Mouse (Mus musculus) liver, postnatal 0 days (tissue): Measurements from ENCODE around the gene Rab36.

Experiments
- CTCF ChIP-seq: sonication (generic); IDR thresholded peaks from 2 replicates; pipeline ENCODE4 v1.5.1; 2016; ENCODE audit warnings: antibody characterized with exemption, low read depth
- EP300 ChIP-seq: IDR thresholded peaks from 2 replicates; pipeline ENCODE4 v1.6.1; 2016; ENCODE audit warnings: antibody characterized with exemption, low read depth, mild to moderate bottlenecking

- TF ChIP-seq EP300 (no peak), CTCF (no peak)
These were observed 32.8 kb upstream of the Rab36 start for GRCm38 (mm10) chr10:75004067-75004466.
